Mouse (Mus musculus) liver, postnatal 0 days (tissue): ENCODE data around the gene Sntb2.

Source experiments
- CTCF ChIP-seq: sonication (generic); IDR thresholded peaks from 2 replicates; pipeline ENCODE4 v1.5.1; 2016; ENCODE audit warnings: antibody characterized with exemption, low read depth
- EP300 ChIP-seq: IDR thresholded peaks from 2 replicates; pipeline ENCODE4 v1.6.1; 2016; ENCODE audit warnings: antibody characterized with exemption, low read depth, mild to moderate bottlenecking

DNA sequence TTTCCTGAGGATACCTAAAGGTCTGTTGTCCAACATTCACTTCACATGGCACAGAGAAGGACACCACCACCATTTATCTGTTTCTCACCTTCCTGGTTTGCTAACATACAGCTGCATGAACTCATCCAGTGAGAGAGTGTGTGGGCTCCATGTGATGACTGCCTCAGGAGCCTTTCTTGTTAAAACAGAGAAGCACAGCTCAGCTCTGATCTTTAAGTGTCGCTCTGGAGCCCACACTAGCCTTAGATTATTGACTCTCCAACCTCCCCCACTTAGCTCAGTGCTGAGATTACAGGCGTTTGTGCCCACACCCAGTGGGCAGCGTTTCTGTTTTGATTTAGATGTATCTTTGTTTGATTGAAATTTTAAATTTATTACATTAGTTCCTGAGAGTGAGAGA, 72.2 kb downstream of the Sntb2 start:
- TF ChIP-seq CTCF (no peak), EP300 (no peak)
